Mouse (Mus musculus) thymus, postnatal 25 days (tissue): ENCODE measurements around the gene Cers6.
A peak's percentile ranks its signal among the peaks of the same experiment; 100 is the strongest.

ENCODE experiments used
- DNase-seq: peaks from one replicate; pipeline ENCODE4 v3.0.0; 2022

Cers6 gene

DNA sequence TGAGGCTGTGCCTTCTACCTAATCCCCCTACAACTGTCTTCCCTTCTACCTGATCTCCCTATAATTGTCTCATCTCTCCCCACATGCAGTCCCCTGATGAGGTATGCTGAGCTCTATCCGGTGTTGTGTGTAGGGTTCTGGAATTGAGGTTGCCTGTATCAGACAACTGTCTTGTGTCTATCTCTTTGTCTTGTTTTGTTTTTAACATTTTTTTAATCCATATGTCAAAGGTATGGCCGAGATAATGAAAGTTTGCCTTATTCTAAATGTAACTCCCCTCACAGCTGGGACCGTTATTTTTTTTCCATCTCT lies 221.9 kb downstream of the Cers6 start:
- no peak for DNase-seq

DNA sequence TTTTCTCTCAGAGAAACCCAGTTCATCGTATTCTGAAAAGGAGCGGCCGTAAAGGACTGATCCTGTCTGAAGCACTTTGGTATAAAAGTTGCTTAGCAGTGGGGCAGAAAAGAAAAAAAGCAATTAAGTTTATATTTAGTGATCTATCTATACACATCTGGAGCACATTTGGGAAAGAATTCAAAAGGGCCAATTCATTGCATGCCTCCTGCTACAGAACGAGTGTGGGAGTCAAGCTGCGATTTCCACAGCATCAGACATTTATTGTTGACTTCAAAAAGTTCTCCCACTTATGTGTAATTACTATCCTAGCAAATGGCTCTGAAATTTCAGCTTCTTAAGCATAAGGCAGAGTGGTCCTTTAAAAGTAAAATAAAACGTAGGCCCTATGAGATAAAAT lies 223.2 kb downstream of the Cers6 start:
- no peak for DNase-seq

DNA sequence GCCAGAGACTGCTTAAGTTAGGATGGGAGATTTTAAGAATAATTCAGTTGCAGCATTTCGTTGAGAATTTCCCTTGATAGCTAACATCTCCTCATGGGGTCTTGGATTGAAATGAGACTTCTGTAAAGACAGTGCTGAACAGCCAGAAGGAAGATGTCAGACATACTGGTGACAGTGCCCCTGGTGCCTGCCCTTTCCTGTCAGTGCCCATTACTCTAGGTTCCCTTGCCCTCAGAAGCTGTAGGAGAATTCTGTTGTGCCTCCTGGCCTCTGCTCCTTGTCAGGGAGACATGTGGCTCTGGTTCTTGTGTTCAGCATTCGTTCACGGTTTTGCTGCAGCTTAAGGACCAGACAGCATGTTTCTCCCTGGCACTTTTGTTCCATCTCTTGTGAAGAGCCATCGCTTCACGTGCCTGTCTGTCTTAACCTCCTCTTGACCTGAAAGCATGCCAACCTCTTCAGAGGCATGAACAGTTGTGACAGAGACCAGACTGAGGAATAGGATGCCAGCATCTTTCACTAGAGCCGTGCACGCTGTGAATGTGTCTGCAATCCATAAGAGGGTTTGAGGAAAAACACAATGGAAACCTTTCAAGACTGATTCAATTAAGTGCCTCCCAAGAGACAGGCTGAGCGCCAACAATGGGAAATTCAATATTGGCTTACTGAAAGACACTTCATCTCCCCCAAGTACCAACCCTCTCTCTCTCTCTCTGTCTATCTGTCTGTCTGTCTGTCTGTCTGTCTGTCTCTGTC lies 225.4 kb downstream of the Cers6 start:
- DNase-seq, result no peak

DNA sequence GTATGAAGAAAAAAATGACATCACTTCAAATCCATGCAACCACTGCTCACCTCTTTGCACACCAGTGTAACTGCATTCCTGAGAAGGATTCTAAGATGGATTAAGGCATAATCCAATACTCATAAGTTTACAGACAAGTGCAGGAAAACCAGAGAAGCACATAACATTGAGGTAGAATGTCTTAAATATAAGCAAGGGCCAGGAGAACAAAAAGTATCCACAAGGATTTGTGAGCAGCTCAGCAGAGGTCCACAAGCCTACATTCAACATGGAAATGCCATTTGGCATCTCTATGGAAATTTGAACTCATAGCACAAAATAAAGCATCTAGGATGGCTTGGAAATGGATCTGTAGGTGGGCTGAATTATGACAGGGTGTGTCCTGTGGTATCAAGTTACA lies 234.6 kb downstream of the Cers6 start:
- no peak for DNase-seq

DNA sequence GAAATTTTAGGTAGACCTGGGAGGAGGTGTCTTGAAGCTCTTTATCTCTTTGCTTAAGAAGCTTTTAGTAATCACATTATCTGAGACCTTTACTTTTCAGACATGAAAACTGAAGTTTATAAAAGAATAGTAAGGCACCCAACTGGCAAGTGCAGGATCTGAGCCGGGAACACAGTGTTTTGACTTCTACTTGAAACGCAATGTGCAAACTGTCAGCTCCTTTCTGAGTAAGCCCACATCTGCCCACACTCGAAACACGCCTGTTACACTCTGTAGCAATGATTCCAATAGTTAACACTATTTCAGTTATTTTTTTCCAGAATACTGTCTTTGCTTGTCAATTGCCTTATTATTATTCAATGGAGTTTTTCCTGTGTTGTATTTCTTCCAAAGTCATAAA lies 235.6 kb downstream of the Cers6 start:
- DNase-seq, result no peak

DNA sequence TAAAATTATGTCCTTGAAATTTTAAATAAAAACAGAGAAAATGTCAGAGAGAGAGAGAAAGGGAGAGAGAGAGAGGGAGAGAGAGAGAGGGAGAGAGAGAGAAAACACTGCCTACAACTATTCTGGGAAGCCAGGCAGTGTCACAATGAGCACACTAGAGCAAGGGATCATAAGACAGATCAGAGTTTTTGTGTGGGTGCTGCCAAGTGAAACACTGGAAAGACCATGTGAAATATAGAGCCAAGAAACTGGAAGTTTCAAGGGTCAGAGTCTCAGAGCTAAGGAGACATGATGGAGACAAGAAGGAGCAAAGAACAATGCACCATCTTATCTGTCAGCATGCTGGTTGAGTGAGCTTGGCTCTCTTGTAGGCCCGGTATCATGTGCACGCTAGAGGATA lies 236.3 kb downstream of the Cers6 start:
- no peak for DNase-seq

DNA sequence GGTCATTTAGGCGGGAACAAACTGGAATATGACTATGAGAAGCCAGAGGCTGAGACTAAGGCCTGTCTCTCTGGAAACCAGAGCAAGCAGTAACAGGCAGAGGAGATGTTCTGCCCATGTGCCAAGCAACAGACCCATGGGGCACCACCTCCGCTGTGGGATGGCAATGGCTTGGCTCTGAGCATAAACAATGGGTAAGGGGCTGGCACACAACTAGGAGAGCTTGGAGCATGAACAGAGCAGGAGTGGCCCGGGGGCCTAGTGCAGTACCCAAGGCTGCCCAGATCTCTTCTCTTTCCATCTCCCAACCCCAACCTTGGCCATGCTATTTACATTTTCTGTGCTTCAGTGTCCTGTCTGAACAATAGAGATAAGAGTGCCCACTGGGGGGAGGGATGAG lies 237.5 kb downstream of the Cers6 start:
- no peak for DNase-seq

DNA sequence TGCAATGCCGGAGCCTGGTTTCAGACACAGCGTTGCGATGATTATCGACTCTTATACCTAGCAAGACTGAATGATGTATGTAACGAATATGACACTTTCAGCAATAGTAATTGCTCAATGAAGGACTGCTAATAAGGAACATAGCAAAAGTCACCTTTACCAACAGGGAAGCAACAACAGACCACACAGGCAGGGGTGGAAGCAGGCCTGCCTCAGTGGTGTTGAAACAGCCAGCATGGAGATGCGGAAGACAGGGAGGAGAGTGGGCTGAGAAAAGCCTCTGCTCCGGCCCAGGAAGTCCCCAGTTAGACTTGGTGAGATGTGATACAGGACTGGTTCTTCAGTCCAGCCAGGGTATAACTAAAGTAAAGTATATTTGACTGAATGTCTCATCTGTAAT lies 237.9 kb downstream of the Cers6 start:
- DNase-seq, result no peak

DNA sequence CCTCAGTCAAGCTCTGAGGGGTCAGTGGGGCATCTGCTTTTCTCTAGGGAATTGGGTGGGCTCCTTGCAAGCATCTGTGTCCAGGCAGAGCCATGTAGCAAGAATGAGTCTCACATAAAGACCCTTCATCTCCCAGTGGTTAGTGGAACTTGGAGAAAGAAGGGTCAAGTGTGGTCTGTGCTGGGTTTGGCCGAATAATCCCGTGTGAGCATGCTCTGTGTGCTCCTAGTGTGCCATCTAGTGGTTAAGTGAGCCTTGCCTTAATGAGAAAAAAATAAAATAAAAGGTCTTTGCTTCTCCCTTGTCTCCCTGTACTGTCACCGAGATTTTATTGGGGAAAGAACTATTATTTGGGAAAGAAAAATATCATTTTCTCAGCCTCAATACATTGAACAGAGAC lies 239.5 kb downstream of the Cers6 start:
- DNase-seq, result peak; percentile 42

DNA sequence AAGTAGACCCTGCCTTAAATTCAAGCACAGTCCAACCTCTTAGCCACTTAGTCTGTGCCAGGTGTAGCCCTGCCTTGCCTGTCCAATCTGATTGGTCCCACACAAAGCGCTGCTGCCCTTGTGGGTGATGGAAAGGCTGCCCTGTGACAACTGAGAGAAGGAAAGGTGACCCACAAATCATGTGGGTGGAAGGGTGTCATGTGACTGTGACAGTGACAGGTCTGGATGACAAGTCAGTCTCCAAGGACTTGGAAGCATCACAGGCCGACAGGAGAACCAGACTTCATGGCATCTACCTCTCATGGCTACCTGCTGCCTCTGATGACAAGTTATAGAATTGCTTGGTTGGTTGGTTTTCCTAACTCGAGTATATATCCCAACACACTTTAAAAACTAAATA lies 242.3 kb downstream of the Cers6 start:
- no peak for DNase-seq

DNA sequence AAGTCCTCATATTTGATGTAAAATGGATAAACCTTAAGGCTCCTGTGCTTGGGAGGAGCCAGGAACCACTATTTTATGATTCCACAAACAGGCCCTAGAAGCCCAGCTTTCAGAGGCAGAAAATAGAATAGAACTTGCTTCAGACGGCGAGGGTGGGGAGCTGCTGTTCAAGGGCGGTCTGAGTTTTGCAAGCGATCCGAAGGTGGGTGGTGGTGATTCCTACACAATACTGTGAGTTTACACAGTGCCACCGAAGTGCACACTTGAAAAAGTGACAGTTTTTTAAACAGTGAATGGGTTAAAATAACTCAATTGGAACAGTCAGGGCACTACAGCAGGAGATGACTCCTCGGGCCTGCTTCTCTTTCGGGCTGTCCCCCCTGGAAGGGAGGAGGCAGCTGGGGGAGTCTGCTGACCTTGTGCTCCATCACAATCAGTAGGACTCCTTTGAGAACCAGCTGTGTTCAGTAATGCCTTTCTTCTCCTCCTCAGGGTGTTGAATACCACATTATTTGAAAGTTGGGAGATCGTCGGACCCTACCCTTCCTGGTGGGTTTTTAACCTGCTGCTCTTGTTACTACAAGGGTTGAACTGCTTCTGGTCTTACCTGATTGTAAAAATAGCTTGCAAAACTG lies 243.4 kb downstream of the Cers6 start:
- DNase-seq, result no peak

DNA sequence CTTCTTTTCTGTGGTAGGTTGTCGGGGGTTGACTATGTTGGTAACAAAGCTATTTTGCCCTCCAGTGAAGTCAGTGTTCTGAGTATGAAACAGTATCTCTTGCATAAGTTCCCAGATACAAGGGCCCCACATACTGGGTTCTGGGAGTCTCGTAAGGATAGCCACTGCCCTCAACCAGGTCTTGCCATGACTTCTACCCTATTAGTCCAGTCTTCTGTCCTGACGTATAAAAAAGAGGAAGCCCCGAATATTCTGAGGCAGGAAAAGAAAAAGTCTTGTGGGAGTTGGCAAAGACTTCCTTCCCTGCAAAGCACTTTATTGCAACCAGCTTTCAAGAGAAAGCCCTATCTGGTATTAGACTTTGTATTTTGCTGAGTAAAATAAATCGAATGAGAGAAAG lies 248.0 kb downstream of the Cers6 start:
- DNase-seq, result no peak

DNA sequence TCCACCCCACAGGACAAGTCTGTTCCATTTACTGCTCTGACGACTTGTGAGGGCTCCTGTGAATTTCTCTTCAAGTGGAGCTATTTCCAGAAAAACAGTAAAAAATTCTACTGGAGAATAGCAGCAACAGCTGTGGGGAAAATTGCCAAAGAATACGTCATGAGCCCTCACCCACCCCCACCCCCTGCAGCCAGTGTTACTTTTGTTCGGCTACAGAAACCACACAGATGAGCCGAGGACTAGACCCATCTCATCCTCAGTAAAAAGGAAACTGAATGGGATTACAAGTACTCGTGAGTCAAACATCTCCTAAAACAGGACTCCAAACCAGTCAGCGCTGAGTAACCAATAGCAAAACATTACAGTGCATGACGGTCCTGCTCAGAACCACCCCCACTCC lies 248.5 kb downstream of the Cers6 start:
- DNase-seq, result no peak

DNA sequence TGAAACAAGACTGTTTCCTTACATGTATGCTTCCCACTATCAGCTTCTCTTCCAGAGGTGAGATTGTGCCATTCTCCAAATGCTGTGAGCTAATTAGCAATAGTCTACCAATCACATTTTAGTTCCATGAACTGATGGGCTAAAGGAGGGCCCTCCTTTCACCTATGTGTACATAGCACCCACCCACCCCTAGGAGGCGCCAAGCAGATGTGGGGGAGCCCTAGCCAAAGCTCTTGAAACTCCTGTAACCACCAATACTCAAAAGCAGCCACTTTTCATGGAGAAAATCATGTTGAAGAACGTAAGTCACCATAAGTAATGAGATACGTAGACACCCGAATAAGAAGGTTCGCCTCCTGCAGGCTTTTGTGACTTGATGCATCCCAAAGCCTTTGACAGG lies 251.4 kb downstream of the Cers6 start:
- no peak for DNase-seq

DNA sequence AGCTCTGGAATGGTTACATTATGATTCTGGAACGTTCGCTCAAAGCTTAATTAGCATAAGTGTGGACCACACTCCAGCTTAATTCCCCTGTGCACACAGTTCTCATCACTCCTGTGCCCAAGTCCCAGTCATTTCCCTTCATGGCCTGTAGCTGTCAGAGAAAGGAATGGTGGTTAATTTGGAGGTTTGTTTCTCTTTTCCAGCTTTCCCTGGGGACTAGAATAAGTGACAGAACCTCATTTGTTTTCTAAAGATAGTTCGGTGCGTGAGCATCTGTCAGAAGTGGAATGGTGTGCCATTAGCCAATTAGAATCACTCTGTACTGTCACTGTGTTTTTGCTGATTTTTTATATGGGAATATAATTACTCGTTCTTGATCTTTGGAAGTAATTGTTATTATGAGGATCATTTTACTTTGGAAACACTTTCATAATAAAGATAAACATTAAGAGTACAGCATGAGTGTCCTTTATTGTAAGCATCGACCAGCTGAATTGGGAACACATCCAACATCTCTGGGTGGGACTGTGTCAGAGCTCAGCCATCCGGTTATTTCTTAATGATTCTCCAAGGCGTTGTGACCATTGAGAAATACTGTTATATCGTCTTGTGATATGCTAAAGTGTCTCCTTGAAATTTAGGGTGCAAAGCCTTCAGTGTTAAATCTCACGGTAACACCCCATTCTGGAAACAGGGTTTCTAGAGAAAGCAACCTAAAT lies 252.7 kb downstream of the Cers6 start:
- no peak for DNase-seq

DNA sequence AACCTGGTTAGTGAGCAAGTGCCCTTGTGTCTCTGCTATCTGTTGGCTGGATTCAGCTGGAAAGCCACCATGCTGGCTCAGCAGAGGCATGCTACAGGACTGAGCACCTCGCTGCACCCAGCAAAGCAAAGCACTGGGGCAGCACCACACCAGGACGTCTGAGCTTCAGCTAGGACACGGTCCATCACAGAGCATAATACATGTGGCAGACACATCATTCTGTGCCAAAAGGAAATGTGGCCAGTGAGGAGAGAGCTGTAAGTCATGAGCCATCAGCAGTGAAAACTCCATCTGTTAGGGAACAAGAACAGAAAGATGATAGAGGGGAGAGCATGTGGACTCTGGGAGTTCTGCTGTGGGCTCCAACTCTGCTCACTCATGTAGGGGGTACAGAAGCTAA lies 254.7 kb downstream of the Cers6 start:
- no peak for DNase-seq

DNA sequence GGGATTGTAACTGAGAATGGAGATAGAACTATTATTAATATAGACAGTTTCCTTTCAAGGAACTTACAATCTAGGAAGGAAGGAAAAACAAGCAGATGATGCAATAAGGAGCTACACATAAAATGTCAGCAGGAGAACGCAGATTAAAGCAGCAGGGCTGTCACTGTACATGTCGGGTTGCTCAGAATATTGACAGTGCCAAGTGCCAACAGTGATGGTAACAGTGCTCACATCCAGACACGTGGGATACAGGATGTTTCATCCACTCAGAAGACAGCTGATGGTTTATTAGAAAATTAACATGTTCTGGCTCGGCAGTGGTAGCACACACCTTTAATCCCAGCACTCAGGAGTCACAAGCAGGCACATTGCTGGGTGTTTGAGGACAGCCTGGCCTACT lies 255.5 kb downstream of the Cers6 start:
- DNase-seq, result no peak

DNA sequence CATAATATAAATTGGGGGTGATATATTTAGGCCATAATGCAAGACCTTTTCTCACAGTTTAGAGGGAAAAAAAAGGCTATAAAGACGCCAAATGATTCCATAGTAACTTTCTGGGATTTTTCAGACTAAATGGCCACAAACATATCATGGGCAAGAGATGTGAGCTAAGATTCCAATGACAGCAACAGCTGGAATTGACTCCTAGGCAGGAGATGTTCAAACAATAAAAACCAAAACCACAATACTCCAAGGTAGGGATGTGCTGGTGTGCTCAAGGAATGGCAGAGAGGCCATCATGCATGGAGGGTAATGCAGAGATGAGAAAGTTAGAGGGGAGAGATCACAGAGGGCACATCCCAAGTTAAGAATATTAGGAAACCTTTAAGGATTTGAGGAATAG lies 257.8 kb downstream of the Cers6 start:
- no peak for DNase-seq

DNA sequence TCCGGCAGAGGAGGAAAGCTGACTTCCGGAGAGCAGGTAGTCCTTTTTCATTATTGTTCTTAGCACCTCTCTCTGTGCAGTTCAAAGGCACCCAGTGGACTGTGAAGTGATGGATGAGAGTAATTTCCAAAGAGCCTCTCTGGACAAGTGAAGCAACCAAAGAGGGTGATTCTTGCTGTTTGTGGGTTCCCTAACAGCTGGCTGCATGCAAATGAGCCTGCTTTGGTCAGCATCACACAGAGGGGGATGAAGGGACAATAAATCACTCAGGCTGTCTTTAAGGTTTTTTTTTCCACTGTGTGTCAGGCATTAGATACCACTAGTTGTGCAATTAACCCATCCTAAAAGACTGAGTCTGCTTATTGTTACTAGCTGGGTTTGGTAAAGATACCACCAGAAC lies 258.5 kb downstream of the Cers6 start:
- no peak for DNase-seq

DNA sequence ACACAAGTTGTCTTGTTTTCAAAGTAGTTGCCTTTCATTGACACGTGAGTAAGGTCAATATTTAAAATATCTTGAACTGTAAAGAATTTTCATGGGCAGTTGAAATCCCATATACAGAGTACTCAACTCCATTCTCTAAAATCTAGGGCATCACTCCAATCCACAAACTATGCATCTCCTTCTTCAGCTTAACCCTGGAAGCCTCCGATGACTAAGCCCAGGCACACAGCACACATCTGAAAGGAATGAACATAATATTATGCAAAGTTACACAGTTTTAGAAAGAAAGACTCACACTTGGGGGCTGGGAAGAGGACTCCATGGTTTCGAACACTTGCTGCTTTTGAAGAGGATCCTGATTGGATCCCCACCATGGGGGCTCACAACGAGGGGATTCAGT lies 260.4 kb downstream of the Cers6 start:
- no peak for DNase-seq

DNA sequence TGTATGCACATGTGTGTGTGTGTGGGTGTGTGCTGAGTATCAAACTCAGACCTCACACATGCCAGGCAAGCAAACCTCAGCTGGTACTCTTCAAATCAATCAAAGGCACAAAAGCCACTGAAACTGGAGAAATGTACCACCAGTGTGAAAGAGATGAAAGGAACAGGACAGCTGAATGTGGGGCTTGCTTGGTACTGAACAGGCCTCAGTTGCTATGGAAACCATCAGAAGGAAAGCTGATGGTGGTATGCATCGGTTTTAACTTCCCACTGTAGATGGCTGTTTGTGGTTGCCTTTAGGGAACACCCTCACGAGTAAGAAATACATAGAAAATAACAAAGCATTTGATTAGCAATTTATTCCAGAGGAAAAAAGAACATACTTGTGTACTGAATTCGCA lies 264.2 kb downstream of the Cers6 start:
- no peak for DNase-seq

DNA sequence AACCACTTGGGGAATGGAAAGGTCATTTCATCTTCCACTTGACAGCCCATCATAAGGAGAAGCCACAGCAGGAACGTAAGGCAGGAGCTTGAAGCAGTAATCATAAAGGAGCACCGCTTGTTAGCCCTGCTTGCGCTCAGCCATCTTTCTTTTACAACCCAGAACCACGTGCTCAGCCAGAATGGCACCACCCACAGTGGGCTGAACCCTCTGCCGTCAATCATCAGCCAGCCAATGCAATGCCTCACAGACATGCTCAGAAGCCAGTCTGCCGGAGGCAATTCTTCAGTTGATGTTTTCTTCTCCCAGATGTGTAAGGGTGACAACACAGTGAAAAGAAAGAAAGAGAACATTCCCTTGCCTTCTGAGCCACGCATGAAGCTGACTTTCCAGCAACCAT lies 267.1 kb downstream of the Cers6 start:
- no peak for DNase-seq

DNA sequence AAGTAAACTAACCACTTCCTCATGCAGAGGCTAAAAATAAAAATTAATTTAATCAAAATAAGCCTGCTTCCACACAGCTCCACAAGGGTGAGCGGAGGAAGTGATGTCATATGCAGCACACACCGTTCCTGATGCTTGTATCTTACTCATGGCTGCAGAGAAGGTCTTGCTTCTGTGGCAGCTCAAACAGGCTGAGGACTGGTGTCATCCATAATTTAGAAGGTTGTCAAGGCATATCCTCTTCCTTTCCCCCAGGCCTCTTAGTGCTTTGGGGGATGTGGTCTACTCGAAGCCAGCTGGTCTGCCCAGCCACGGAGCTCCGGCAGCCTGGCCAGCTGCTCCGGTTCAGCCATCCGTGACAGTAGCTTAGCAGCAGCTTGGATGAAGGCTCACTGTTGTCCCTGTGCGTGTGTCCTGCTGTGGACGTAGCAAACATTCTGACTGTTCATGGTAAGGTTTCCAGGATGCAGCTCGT lies 267.7 kb downstream of the Cers6 start:
- no peak for DNase-seq

DNA sequence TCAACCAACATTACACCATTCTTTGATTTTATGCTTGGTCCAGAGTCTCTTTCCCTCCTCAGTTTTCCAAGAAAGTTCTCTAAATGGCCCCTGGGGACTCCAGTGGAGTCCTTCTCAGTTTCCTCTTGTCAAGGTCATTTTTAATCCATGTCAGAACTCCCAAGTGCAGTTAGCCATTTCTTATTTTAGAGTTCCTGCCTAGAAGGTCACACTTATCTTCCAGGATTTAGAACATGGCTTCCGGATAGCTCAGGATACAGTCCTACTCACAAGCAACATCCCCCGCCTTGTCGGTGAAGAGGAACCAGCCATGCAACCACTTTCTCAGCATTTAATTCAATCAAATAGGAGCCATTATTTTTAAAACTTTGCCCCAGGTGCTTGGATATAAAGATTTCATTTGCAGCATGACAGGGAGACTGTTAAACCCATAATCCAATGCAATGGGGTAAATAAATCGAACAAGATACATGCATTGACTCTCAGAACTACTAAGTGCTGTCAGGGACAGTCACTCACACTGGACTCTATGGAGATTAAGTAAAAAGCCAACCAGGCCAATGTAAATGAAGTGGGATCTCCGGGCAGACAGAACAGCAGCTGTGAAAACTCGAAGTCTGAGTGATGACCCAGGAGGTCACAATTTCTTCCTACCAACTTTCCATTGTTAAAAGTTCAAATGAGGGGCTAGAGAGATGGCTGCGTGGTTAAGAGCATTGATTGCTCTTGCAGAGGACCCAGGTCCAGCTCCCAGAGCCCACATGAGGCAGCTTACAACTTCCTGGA lies 268.4 kb downstream of the Cers6 start:
- no peak for DNase-seq
